Mouse (Mus musculus): ENCODE data around the gene Xirp1.
A peak's percentile ranks its signal among the peaks of the same experiment; 100 is the strongest.

Gene Xirp1

GRCm38 (mm10) chr9:119970221-119970620 is 53.2 kb downstream of the Xirp1 start:
- peak; percentile 77 to 79 for DNase-seq

- no peak for DNase-seq
Observed at GRCm38 (mm10) chr9:119969811-119970210, 53.6 kb downstream of the Xirp1 start.

GRCm38 (mm10) chr9:119966221-119966910 is 57.0 kb downstream of the Xirp1 start:
- no peak for DNase-seq

- DNase-seq: no peak
Observed at GRCm38 (mm10) chr9:119965186-119965585, 58.2 kb downstream of the Xirp1 start.

GRCm38 (mm10) chr9:119964206-119964605 is 59.2 kb downstream of the Xirp1 start:
- DNase-seq: no peak
